Mouse (Mus musculus) T-helper 1 cell (primary cell): ENCODE measurements around the gene Aebp1.

ENCODE experiments used
- in situ Hi-C: fragments of 300-600 bp; cut with MboI, MseI; formaldehyde crosslinking; loops from one replicate; pipeline ENCODE4 v1.15.1; 2025; ENCODE audit warnings: high pct_unique_total_duplicates

Aebp1 gene

GRCm38 (mm10) chr11:5861678-5862393, at the start of gene Aebp1:
Aebp1 (plus strand) TSS chr11:5861947.
- in situ Hi-C loops, result no loop called here

- in situ Hi-C loops, result no loop called here
Observed at GRCm38 (mm10) chr11:5813381-5813780, 48.4 kb upstream of the Aebp1 start.

- in situ Hi-C loops, result no loop called here
Observed at GRCm38 (mm10) chr11:5819223-5819622, 42.5 kb upstream of the Aebp1 start.

- in situ Hi-C loops, result no loop called here
Observed at GRCm38 (mm10) chr11:5825432-5825831, 36.3 kb upstream of the Aebp1 start.

- in situ Hi-C loops, result no loop called here
Observed at GRCm38 (mm10) chr11:5827931-5828330, 33.8 kb upstream of the Aebp1 start.

- in situ Hi-C loops, result no loop called here
Observed at GRCm38 (mm10) chr11:5828509-5829191, 33.1 kb upstream of the Aebp1 start.

GRCm38 (mm10) chr11:5829327-5829726, 32.4 kb upstream of the Aebp1 start:
- in situ Hi-C loops, result no loop called here

GRCm38 (mm10) chr11:5834506-5834905, 27.2 kb upstream of the Aebp1 start:
- in situ Hi-C loops, result no loop called here

- in situ Hi-C loops, result no loop called here
Observed at GRCm38 (mm10) chr11:5835057-5835456, 26.7 kb upstream of the Aebp1 start.

GRCm38 (mm10) chr11:5836126-5836525, 25.6 kb upstream of the Aebp1 start:
- in situ Hi-C loops, result no loop called here

- in situ Hi-C loops, result no loop called here
Observed at GRCm38 (mm10) chr11:5837251-5838246, 24.2 kb upstream of the Aebp1 start, which contains the start of gene Polm. Polm (minus strand) TSS chr11:5838016.

GRCm38 (mm10) chr11:5840346-5840745, 21.4 kb upstream of the Aebp1 start:
- in situ Hi-C loops, result no loop called here

- in situ Hi-C loops, result no loop called here
Observed at GRCm38 (mm10) chr11:5841751-5842150, 20.0 kb upstream of the Aebp1 start.

GRCm38 (mm10) chr11:5843131-5843530, 18.6 kb upstream of the Aebp1 start:
- in situ Hi-C loops, result no loop called here

- in situ Hi-C loops, result loop anchor here (5.0 kb wide), 1 partner anchor 49 kb away; no protein-coding TSS in a partner anchor
Observed at GRCm38 (mm10) chr11:5846639-5847345, 15.0 kb upstream of the Aebp1 start.

- in situ Hi-C loops, result loop anchor here (5.0 kb wide), 1 partner anchor 51 kb away; no protein-coding TSS in a partner anchor
Observed at GRCm38 (mm10) chr11:5848741-5849140, 13.0 kb upstream of the Aebp1 start.

- in situ Hi-C loops, result loop anchor here (5.0 kb wide), 1 partner anchor 52 kb away; no protein-coding TSS in a partner anchor
Observed at GRCm38 (mm10) chr11:5849316-5849715, 12.4 kb upstream of the Aebp1 start.

GRCm38 (mm10) chr11:5850452-5850851, 11.3 kb upstream of the Aebp1 start:
- in situ Hi-C loops, result loop anchor here (5.0 kb wide), 1 partner anchor 57 kb away; no protein-coding TSS in a partner anchor

GRCm38 (mm10) chr11:5851021-5851736, 10.6 kb upstream of the Aebp1 start:
- in situ Hi-C loops, result loop anchor here (5.0 kb wide), 1 partner anchor 56 kb away; no protein-coding TSS in a partner anchor

GRCm38 (mm10) chr11:5852314-5852713, 9.4 kb upstream of the Aebp1 start:
- in situ Hi-C loops, result loop anchor here (5.0 kb wide), 1 partner anchor 55 kb away; no protein-coding TSS in a partner anchor
